Mouse (Mus musculus) cerebellum, adult 2 months (tissue): ENCODE data around the gene Pde10a.

Experiments used
- CTCF ChIP-seq: fragments of 200-500 bp; IDR thresholded peaks from 2 replicates; pipeline ENCODE4 v1.5.1; 2011; ENCODE audit warnings: low read depth, mild to moderate bottlenecking, control low read depth, low read length, moderate library complexity, borderline replicate concordance; ENCODE audit not compliant: insufficient read depth
- POLR2A ChIP-seq: fragments of 200-500 bp; IDR thresholded peaks from 2 replicates; pipeline ENCODE4 v1.6.1; 2011; ENCODE audit warnings: low read length, control low read depth, borderline replicate concordance; ENCODE audit not compliant: insufficient read depth

- no peak for TF ChIP-seq CTCF
- no peak for TF ChIP-seq POLR2A
Observed at GRCm38 (mm10) chr17:8652681-8653262, 127.6 kb downstream of the Pde10a start.
